Mouse (Mus musculus) forebrain, embryonic 16.5 days (tissue): ENCODE results near the gene Plvap. TPM values are rescaled to one million over a fixed set of nuclear protein-coding genes. Genes with fewer than 3 reads are reported as not detected.
A peak's percentile ranks its signal among the peaks of the same experiment; 100 is the strongest.

Source experiments
- ATAC-seq: fragments of 200-750 bp; cut with Nextera tagmentation; 2 replicates; pipeline ENCODE4 v1.8.0; 2017; ENCODE audit warnings: mild to moderate bottlenecking, moderate library complexity
- H3K27ac ChIP-seq: fragments of 300-500 bp; sonication (generic); 2 replicates; pipeline ENCODE4 v1.5.1; 2014; ENCODE audit warnings: low read length, control low read depth
- H3K27me3 ChIP-seq: fragments of 300-500 bp; sonication (generic); replicated peaks from 2 replicates; pipeline ENCODE4 v1.6.1; 2014; ENCODE audit warnings: low read length; ENCODE audit not compliant: control insufficient read depth, insufficient read depth
- H3K36me3 ChIP-seq: fragments of 300-500 bp; sonication (generic); 2 replicates; pipeline ENCODE4 v1.6.1; 2014; ENCODE audit not compliant: control insufficient read depth, insufficient read depth
- H3K4me1 ChIP-seq: fragments of 300-500 bp; sonication (generic); replicated peaks from 2 replicates; pipeline ENCODE4 v1.6.1; 2014; ENCODE audit warnings: low read length; ENCODE audit not compliant: control insufficient read depth, insufficient read depth
- H3K4me2 ChIP-seq: fragments of 300-500 bp; sonication (generic); 2 replicates; pipeline ENCODE4 v1.6.1; 2014; ENCODE audit warnings: mild to moderate bottlenecking, low read length, control low read depth
- H3K4me3 ChIP-seq: fragments of 300-500 bp; sonication (generic); replicated peaks from 2 replicates; pipeline ENCODE4 v1.5.1; 2014; ENCODE audit warnings: mild to moderate bottlenecking, low read length, control low read depth
- H3K9ac ChIP-seq: fragments of 300-500 bp; sonication (generic); replicated peaks from 2 replicates; pipeline ENCODE4 v1.6.1; 2014; ENCODE audit warnings: low read depth, low read length, control low read depth
- H3K9me3 ChIP-seq: fragments of 300-500 bp; sonication (generic); 2 replicates; pipeline ENCODE4 v1.6.1; 2016; ENCODE audit warnings: low read length; ENCODE audit not compliant: control insufficient read depth
- WGBS: fragments of 180-500 bp; shearing (Covaris S2); extraction: QIAGEN DNeasy Blood & Tissue Kit; methylation state at CpG from one replicate; pipeline ENCODE4 v1.1.7; 2014; 5-methylcytosine and 5-hydroxymethylcytosine counted together
- polyA plus RNA-seq: library from polyadenylated mRNA; unstranded; fragments of >200 nt; fragmentation: Nextera tagmentation; extraction: Ambion mirVana; gene quantifications from 2 replicates; pipeline ENCODE4 v1.2.1, GENCODE M21; 2015

The Plvap gene
- 3.5 and 4.4 TPM in 2 replicates for polyA plus RNA-seq

DNA sequence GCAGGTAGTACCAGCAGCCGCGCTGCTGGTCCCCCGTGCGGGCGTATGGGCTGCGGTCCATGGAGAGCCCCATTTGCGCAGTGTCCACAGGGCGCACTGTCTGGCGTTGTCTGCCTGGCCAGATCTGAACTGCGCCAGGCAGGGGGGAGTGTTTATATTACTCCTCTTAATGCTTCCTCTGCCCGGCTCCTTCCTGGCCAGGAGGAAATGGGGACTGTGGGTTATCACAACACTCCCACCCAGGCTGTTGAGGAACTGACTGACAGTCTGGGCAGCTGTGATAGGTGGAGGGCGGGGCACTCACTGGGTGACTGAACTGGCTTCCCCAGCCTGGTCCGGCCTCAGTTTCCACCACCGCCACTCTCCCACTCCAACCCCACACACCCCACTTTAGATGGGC is at the start of gene Plvap:
Plvap (minus strand) TSS at position 109 of the 400 bp plus-strand sequence.
- H3K27ac ChIP-seq: no peak within 1 kb of the TSS
- H3K4me2 ChIP-seq: no peak within 1 kb of the TSS
- peaks cover 6% of the 10 kb centered on the region; the same call in 1 of the 2 replicates for H3K4me1 ChIP-seq
- 72% methylated on average over 14 of the region's 14 CpGs for WGBS
- H3K9ac ChIP-seq: no peak within 1 kb of the TSS
- no peaks in the 10 kb centered on the region for H3K9me3 ChIP-seq
- no peaks in the 10 kb centered on the region for H3K36me3 ChIP-seq
- H3K27me3 ChIP-seq: peaks cover 34% of the 10 kb centered on the region
- no peak for ATAC-seq
- no peak within 1 kb of the TSS for H3K4me3 ChIP-seq

DNA sequence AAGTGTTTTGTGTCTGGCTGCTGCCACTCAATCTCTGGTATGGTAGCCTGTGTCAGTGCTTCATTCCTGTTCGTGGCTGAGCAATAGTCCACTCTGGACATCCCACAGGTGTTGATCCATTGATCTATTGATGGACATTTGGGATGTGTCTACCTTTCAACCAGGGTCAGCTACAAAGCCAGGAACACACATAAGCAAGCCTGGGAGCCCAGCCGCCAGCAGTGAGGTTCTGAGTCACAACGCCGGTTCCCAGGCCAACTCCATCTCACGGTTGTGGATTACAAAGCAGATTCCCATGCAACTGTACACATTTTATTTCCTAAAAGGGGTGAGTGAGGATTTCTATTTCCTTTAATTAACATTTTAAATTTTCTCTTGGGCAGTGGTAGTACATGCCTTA is 49.2 kb upstream of the Plvap start:
- Histone ChIP-seq H3K27ac (no peak overlapping the region), H3K4me2 (no peak overlapping the region), H3K27me3 (peaks cover 65% of the 10 kb centered on the region), H3K4me1 (peaks cover 13% of the 10 kb centered on the region), H3K9me3 (no peaks in the 10 kb centered on the region), H3K4me3 (no peak overlapping the region), H3K9ac (no peak overlapping the region), H3K36me3 (no peaks in the 10 kb centered on the region)
- 80% methylated on average over 5 of the region's 5 CpGs for WGBS
- ATAC-seq: no peak

DNA sequence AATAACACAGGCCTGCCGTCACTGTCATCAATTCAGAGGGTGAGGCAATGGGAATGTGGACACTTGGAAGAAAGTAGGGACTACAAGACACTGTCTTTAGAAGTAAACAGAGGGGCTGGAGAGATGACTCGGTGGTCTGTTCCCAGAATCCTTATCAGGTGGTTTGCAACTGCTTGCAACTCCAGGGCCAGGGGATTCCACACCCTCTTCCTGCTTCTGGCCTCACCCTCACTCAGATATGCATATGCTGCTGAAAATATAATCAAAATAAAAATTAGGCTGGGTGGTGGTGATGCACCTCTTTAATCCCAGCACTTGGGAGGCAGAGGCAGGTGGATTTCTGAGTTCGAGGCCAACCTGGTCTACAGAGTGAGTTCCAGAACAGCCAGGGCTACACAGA is 48.5 kb upstream of the Plvap start:
- Histone ChIP-seq H3K27me3 (peaks cover 67% of the 10 kb centered on the region), H3K4me1 (peaks cover 13% of the 10 kb centered on the region), H3K36me3 (no peaks in the 10 kb centered on the region), H3K9me3 (no peaks in the 10 kb centered on the region), H3K4me3 (no peak overlapping the region), H3K27ac (no peak overlapping the region), H3K4me2 (no peak overlapping the region), H3K9ac (no peak overlapping the region)
- ATAC-seq: no peak
- 74% methylated on average over 3 of the region's 3 CpGs for WGBS

- 3% methylated on average over 24 of the region's 24 CpGs for WGBS
- H3K4me2 ChIP-seq: peak overlapping the region; percentile 41
- H3K36me3 ChIP-seq: no peaks in the 10 kb centered on the region
- H3K4me3 ChIP-seq: peak overlapping the region; percentile 28
- H3K27me3 ChIP-seq: peaks cover 67% of the 10 kb centered on the region
- peaks cover 13% of the 10 kb centered on the region for H3K4me1 ChIP-seq
- 0 out of 2 replicates have a peak, but pooled peaks have one; percentile 16 for ATAC-seq
- H3K9ac ChIP-seq: no peak overlapping the region
- no peaks in the 10 kb centered on the region for H3K9me3 ChIP-seq
- H3K27ac ChIP-seq: no peak overlapping the region
Observed at GRCm38 (mm10) chr8:71558958-71559690, 47.6 kb upstream of the Plvap start.

GRCm38 (mm10) chr8:71558071-71558957 is 46.8 kb upstream of the Plvap start, which contains the start of gene Tmem221:
Gene Tmem221 (minus strand): TSS chr8:71558871.
- Histone ChIP-seq H3K4me1 (peaks cover 13% of the 10 kb centered on the region), H3K36me3 (no peaks in the 10 kb centered on the region), H3K9me3 (no peaks in the 10 kb centered on the region), H3K4me2 (peak within 1 kb of the TSS; percentile 41), H3K27ac (no peak within 1 kb of the TSS), H3K27me3 (peaks cover 67% of the 10 kb centered on the region), H3K9ac (no peak within 1 kb of the TSS), H3K4me3 (peak within 1 kb of the TSS; percentile 28)
- no peak for ATAC-seq
- WGBS: 5% methylated on average over 70 of the region's 70 CpGs

DNA sequence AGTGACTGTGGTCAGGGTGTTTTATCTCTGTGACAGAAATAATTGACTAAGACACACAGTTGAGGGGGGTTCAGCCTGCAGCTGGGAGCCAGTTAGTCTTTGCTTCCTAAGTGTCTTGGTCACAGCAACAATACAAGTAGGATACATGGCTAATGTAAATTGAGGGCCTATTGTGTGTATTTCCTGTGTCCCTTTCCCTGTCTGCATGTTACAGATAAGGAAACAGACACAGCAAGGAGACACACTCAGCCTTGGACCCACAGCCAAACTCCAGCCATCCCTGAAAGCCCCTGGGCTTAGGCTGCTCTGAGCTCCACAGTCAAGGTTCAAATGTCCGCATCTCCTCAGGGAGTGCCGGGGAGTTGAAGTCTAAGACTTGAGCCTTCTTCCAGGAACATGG is 43.1 kb upstream of the Plvap start:
- Histone ChIP-seq H3K36me3 (no peaks in the 10 kb centered on the region), H3K9ac (no peak overlapping the region), H3K4me1 (peaks cover 7% of the 10 kb centered on the region), H3K27ac (no peak overlapping the region), H3K4me3 (no peak overlapping the region), H3K9me3 (no peaks in the 10 kb centered on the region), H3K27me3 (peaks cover 39% of the 10 kb centered on the region), H3K4me2 (no peak overlapping the region)
- no peak for ATAC-seq
- 81% methylated on average over 2 of the region's 2 CpGs for WGBS

- Histone ChIP-seq H3K4me2 (no peak overlapping the region), H3K27ac (no peak overlapping the region), H3K4me3 (no peak overlapping the region), H3K27me3 (peaks cover 33% of the 10 kb centered on the region), H3K36me3 (no peaks in the 10 kb centered on the region), H3K9me3 (no peaks in the 10 kb centered on the region), H3K9ac (no peak overlapping the region), H3K4me1 (peaks cover 7% of the 10 kb centered on the region)
- no peak for ATAC-seq
- WGBS: 66% methylated on average over 6 of the region's 6 CpGs
Observed at GRCm38 (mm10) chr8:71554001-71554400, 42.4 kb upstream of the Plvap start.

- H3K4me1 ChIP-seq: no peaks in the 10 kb centered on the region
- H3K27ac ChIP-seq: no peak overlapping the region
- H3K36me3 ChIP-seq: peaks cover 4% of the 10 kb centered on the region; the same call in 1 of the 2 replicates
- no peak overlapping the region for H3K9ac ChIP-seq
- H3K27me3 ChIP-seq: peaks cover 21% of the 10 kb centered on the region
- 68% methylated on average over 6 of the region's 6 CpGs for WGBS
- no peak overlapping the region for H3K4me2 ChIP-seq
- H3K9me3 ChIP-seq: no peaks in the 10 kb centered on the region
- no peak for ATAC-seq
- no peak overlapping the region for H3K4me3 ChIP-seq
Observed at GRCm38 (mm10) chr8:71552770-71553169, 41.2 kb upstream of the Plvap start.

- Histone ChIP-seq H3K4me2 (no peak overlapping the region), H3K4me3 (no peak overlapping the region), H3K9me3 (no peaks in the 10 kb centered on the region), H3K36me3 (peaks cover 4% of the 10 kb centered on the region; the same call in 1 of the 2 replicates), H3K9ac (no peak overlapping the region), H3K27me3 (peaks cover 1% of the 10 kb centered on the region; the same call in 1 of the 2 replicates), H3K27ac (no peak overlapping the region), H3K4me1 (no peaks in the 10 kb centered on the region)
- ATAC-seq: no peak
- 71% methylated on average over 7 of the region's 7 CpGs for WGBS
Observed at GRCm38 (mm10) chr8:71550754-71551153, 39.2 kb upstream of the Plvap start.
